Mouse (Mus musculus) limb, embryonic 14.5 days (tissue): Measurements from ENCODE around the gene Kdm4a. TPM values are rescaled to one million over a fixed set of nuclear protein-coding genes. Genes with fewer than 3 reads are reported as not detected.
A peak's percentile ranks its signal among the peaks of the same experiment; 100 is the strongest.

Source experiments
- ATAC-seq: fragments of 200-750 bp; cut with Nextera tagmentation; 2 replicates; pipeline ENCODE4 v1.8.0; 2017; ENCODE audit warnings: low read depth, moderate number of reproducible peaks, moderate TSS enrichment; ENCODE audit not compliant: low FRiP score
- DNase-seq: peaks from one replicate; pipeline ENCODE4 v3.0.0-alpha.2; 2015; ENCODE audit warnings: low spot score
- H3K27ac ChIP-seq: fragments of 300-500 bp; sonication (generic); replicated peaks from 2 replicates; pipeline ENCODE4 v1.5.1; 2014; ENCODE audit warnings: low read depth, mild to moderate bottlenecking, low read length, moderate library complexity, mixed read lengths
- H3K27me3 ChIP-seq: fragments of 300-500 bp; sonication (generic); 2 replicates; pipeline ENCODE4 v1.6.1; 2014; ENCODE audit warnings: low read length, mixed read lengths; ENCODE audit not compliant: control insufficient read depth, insufficient read depth
- H3K36me3 ChIP-seq: fragments of 300-500 bp; sonication (generic); 2 replicates; pipeline ENCODE4 v1.6.1; 2014; ENCODE audit warnings: mild to moderate bottlenecking, low read length, moderate library complexity, mixed read lengths; ENCODE audit not compliant: control insufficient read depth, insufficient read depth
- H3K4me1 ChIP-seq: fragments of 300-500 bp; sonication (generic); 2 replicates; pipeline ENCODE4 v1.6.1; 2014; ENCODE audit warnings: antibody characterized with exemption, low read length, mixed read lengths; ENCODE audit not compliant: control insufficient read depth, insufficient read depth
- H3K4me2 ChIP-seq: fragments of 300-500 bp; sonication (generic); replicated peaks from 2 replicates; pipeline ENCODE4 v1.6.1; 2014; ENCODE audit warnings: low read depth, mild to moderate bottlenecking, low read length, moderate library complexity; ENCODE audit not compliant: severe bottlenecking
- H3K4me3 ChIP-seq: fragments of 300-500 bp; sonication (generic); replicated peaks from 2 replicates; pipeline ENCODE4 v1.5.1; 2014; ENCODE audit warnings: low read length
- H3K9ac ChIP-seq: fragments of 300-500 bp; sonication (generic); 2 replicates; pipeline ENCODE4 v1.6.1; 2014; ENCODE audit warnings: mild to moderate bottlenecking, low read depth, low read length, moderate library complexity; ENCODE audit not compliant: severe bottlenecking
- H3K9me3 ChIP-seq: fragments of 300-500 bp; sonication (generic); 2 replicates; pipeline ENCODE4 v1.6.1; 2016; ENCODE audit warnings: low read length; ENCODE audit not compliant: control insufficient read depth
- POLR2A ChIP-seq: fragments of 200-500 bp; IDR thresholded peaks from 2 replicates; pipeline ENCODE4 v1.8.0; 2012; ENCODE audit warnings: inconsistent platforms, mild to moderate bottlenecking, moderate library complexity, borderline replicate concordance; ENCODE audit not compliant: insufficient read depth, insufficient read length; ENCODE audit errors: extremely low read depth
- WGBS: fragments of 180-500 bp; shearing (Covaris S2); extraction: QIAGEN DNeasy Blood & Tissue Kit; methylation state at CpG from one replicate; pipeline ENCODE4 v1.1.7; 2014; 5-methylcytosine and 5-hydroxymethylcytosine counted together
- polyA plus RNA-seq, 2 experiments: library from polyadenylated mRNA; depleted of rRNA in 1 of 2; stranded (reverse) in 1 of 2; unstranded in 1 of 2; fragments of >200 nt; fragmentation: Nextera tagmentation in 1 of 2; extraction: Ambion mirVana in 1 of 2; gene quantifications; 2 replicates each; pipeline versions ENCODE4 v1.2.1 to v1.2.3; 2012 to 2014

Gene Kdm4a
- polyA plus RNA-seq, 2 experiments = 42.1 to 89.2 TPM

DNA sequence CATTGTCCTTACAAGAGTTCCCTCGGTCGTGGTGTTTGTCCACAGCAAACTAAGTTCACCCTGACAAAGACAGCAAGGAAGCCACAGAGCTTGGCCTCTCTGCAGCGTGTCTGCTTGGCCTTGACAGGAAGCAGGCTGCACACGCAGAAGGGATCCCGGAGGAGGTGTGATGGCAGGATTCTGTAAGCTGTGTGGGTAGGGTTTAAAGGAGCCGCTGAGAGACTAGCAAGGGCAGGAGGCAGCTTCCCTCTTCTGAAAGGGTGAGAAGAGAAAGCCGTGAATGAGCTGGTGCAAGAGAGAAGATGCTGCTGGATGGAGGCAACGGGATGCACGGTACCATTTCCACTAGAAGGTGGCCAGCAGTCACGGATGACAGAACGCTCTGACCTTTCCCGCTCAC lies 67.2 kb downstream of the Kdm4a start:
- DNase-seq (no peak), ATAC-seq (no peak)
- H3K27me3 ChIP-seq = no peaks in the 10 kb centered on the region
- H3K4me2 ChIP-seq = no peak overlapping the region
- H3K9me3 ChIP-seq = peaks cover 7% of the 10 kb centered on the region; the same call in 1 of the 2 replicates
- no peak for TF ChIP-seq POLR2A
- 81% methylated on average over 12 of the region's 12 CpGs for WGBS
- no peak overlapping the region for H3K9ac ChIP-seq
- H3K27ac ChIP-seq = no peak overlapping the region
- H3K36me3 ChIP-seq = 0 out of 2 replicates have a peak, but pooled peaks cover under 1% of the 10 kb centered on the region
- H3K4me3 ChIP-seq = no peak overlapping the region
- no peaks in the 10 kb centered on the region for H3K4me1 ChIP-seq

DNA sequence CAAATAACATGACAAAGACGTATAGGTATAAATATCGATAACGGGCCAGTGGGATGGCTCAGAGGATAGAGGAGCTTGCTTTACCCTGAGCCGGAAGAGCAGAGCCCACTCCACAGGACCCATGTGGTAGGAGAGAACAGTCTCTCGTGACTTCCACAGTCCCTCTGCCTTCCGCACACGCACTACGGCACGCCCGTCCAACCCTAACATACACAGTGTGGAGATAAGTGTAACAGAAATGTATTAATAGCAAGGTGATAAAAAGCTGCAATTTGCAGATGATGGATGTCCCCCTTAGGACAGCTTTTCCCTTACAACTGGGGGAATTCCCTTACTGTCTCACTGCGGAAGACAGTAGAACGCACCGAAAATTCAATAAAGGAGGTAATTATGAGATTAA lies 70.2 kb downstream of the Kdm4a start:
- Histone ChIP-seq H3K9me3 (peaks cover 7% of the 10 kb centered on the region; the same call in 1 of the 2 replicates), H3K4me3 (no peak overlapping the region), H3K4me2 (no peak overlapping the region), H3K9ac (no peak overlapping the region), H3K4me1 (no peaks in the 10 kb centered on the region), H3K36me3 (peaks cover 9% of the 10 kb centered on the region; the same call in 1 of the 2 replicates), H3K27me3 (no peaks in the 10 kb centered on the region), H3K27ac (no peak overlapping the region)
- WGBS = 79% methylated on average over 13 of the region's 13 CpGs
- no peak for TF ChIP-seq POLR2A
- peak; percentile 17 for DNase-seq
- no peak for ATAC-seq

DNA sequence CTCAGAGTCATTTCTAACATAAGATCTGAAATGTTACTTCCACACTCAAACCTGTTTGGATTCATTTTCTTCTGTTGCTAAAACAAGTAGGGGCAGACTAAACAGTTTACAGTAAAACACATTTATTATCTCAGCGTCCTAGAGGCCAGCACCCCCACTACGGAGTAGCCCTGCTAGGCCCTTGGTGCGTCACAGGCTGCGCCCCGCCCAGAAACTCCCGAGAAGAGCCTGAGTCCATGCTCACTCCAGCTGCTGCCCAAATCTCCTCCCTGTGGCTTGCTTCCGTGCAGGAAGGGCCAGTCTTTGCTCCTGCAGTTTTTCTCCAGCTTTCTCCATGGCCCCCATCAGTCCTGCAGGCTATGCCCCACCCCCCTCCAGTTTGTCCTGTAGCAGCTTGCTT lies 71.1 kb downstream of the Kdm4a start:
- ATAC-seq (no peak), DNase-seq (no peak)
- H3K9me3 ChIP-seq = peaks cover 7% of the 10 kb centered on the region; the same call in 1 of the 2 replicates
- H3K27ac ChIP-seq = no peak overlapping the region
- peaks cover 12% of the 10 kb centered on the region; the same call in 1 of the 2 replicates for H3K36me3 ChIP-seq
- H3K4me3 ChIP-seq = no peak overlapping the region
- 54% methylated on average over 7 of the region's 7 CpGs for WGBS
- no peak for TF ChIP-seq POLR2A
- no peak overlapping the region for H3K4me2 ChIP-seq
- no peaks in the 10 kb centered on the region for H3K27me3 ChIP-seq
- 0 out of 2 replicates have a peak overlapping the region, but pooled peaks have one; percentile 34 for H3K9ac ChIP-seq
- no peaks in the 10 kb centered on the region for H3K4me1 ChIP-seq

DNA sequence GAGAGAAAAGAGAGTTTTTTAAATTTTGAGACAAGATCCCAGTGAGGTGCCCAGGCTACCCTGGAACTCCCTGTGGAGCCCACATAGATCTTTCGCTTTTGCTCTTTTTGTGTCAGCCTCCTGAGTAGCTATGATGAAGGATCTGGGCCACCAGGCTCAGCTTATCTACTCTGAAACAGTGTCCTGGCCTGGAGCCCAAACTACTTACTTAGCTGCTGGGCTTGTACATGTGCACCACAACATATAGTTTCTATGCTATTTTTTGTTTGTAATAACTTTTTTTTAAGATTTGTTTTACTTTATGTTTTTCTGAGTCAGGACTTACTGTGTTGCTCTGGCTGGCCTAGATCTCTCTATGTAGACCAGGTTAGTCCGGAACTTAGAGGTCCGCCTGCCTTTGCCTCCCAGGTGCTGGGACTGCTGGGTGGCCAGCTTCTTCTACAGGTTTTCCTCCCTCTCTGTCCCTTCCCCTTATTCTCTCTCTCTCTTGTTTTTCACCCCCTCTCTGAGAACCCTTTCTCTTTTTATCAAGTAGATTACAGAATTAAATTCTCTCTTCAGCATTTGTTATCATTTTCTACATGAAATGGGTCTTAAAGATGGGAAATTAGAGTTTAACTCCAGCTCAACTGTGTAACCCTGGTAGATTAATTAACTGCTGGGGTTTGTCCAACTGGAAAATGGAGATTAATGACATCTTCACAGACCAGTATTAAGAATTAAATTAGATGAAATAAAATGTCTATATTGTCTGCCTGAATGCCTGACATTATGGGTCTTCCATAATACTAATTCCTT lies 74.4 kb downstream of the Kdm4a start:
- Histone ChIP-seq H3K4me2 (no peak overlapping the region), H3K4me1 (no peaks in the 10 kb centered on the region), H3K27ac (no peak overlapping the region), H3K27me3 (no peaks in the 10 kb centered on the region), H3K9me3 (no peaks in the 10 kb centered on the region), H3K36me3 (peaks cover 13% of the 10 kb centered on the region; the same call in 1 of the 2 replicates), H3K9ac (no peak overlapping the region), H3K4me3 (no peak overlapping the region)
- no peak for ATAC-seq
- no peak for TF ChIP-seq POLR2A
- WGBS = 97% methylated on average over 3 of the region's 3 CpGs
- no peak for DNase-seq

DNA sequence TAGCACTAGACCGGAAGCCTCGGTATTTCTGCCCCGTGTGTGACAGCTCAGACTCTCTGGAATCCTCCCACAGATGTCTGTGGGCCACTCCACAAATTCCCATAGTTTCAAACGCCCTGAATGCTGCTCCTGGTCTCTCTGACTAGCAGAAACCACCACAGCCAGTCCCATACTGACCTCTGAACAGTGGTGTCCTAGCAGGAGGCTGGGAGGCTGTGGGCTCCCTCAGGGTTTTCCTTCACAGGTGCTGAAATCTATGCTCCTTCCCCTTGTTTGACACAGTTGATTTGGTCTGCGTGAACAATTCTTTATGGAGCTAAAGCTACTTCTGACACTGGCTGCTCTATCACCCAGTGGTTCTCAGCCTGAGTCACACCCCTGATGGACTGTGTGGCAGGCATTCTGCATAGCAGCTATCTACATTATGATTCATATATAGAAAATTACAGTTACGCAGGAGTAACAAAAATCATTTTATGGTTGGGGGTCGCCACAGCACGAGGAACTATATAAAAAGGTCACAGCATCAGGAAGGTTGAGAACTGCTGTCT lies 76.5 kb downstream of the Kdm4a start:
- Histone ChIP-seq H3K4me1 (no peaks in the 10 kb centered on the region), H3K9ac (no peak overlapping the region), H3K27me3 (no peaks in the 10 kb centered on the region), H3K4me3 (no peak overlapping the region), H3K36me3 (peaks cover 18% of the 10 kb centered on the region), H3K4me2 (no peak overlapping the region), H3K27ac (no peak overlapping the region), H3K9me3 (no peaks in the 10 kb centered on the region)
- WGBS = 84% methylated on average over 8 of the region's 8 CpGs
- DNase-seq = no peak
- no peak for ATAC-seq
- no peak for TF ChIP-seq POLR2A
